Mouse (Mus musculus): ENCODE data around the gene Pi4k2b. TPM values are rescaled to one million over a fixed set of nuclear protein-coding genes. Genes with fewer than 3 reads are reported as not detected.

Pi4k2b gene
- polyA plus RNA-seq (2017; shearing (Covaris generic)), result 4.5 TPM

DNA sequence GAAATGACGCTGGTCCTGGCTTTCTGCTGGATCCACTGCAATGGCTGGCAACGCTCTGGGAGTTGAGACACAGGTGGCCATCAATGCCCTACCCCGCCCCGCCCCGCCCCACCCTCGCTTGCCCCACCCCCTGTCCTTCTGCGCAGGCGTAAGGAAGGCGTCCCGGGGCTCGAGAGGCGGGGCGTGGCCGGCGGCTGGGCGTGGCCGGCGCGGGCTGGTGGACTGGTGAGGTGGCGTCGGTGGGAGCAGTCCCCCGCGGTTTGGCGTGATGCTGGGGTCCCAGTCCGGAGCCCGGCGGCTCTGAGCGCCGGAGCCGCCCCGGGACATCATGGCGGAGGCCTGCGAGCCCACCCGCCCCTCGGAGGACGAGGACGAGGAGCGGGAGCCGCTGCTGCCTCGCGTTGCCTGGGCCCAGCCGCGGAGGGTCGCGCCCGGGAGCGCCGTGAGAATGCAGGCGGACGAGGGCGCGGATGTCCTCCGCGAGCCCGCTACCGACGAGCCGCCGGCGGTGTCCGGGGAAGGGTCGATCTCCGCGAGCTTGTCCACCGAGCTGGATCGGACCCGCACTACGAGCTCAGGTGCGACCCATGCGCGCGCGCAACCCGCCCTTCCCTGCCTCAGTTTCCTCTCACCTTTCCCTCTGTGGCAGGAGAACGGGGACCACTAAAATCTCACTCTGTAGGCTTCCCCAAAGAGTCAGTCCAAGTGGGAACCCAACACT, at the start of gene Pi4k2b:
Pi4k2b (plus strand) TSS at position 184 of the 721 bp plus-strand sequence.

DNA sequence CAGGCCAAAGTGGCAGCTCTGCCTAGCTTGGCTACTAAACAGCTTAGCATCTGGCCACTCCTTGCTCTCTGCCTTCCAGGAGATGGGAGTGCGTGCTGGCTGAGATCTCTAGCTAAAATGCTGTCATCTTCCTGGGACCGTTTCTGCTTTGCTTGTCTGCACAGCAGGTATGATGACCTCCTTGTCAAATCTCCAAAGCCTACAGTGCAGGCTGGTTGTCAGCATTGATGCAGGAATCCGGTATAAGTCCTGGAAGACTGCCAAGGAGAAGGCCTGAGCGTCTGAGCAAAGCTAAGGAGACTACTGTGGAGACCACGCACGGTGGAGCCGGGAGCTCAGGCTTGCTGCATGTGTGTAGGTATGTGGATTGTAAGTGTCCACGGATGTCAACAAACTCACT, 33.9 kb downstream of the Pi4k2b start, which contains the start of gene Zcchc4:
Zcchc4 (plus strand) TSS at position 173 of the 400 bp plus-strand sequence.

Other genes with a start within 250 kb of the Pi4k2b start
- gene Lgi2, start 175.1 kb upstream of the Pi4k2b start, polyA plus RNA-seq (2017; shearing (Covaris generic)), result 0.06 TPM
- gene Sepsecs, start 71.9 kb upstream of the Pi4k2b start, polyA plus RNA-seq (2017; shearing (Covaris generic)), result 8.9 TPM
- gene Zcchc4, start 33.8 kb downstream of the Pi4k2b start, polyA plus RNA-seq (2017; shearing (Covaris generic)), result 20.0 TPM
- gene Anapc4, start 92.4 kb downstream of the Pi4k2b start, polyA plus RNA-seq (2017; shearing (Covaris generic)), result 67.2 TPM

Measured in CD4-positive, CD25-positive, alpha-beta regulatory T cell (primary cell).